Mouse (Mus musculus): ENCODE results near the gene Cplx1. TPM values are rescaled to one million over a fixed set of nuclear protein-coding genes. Genes with fewer than 3 reads are reported as not detected.

Gene Cplx1
- polyA plus RNA-seq, 1 experiment from 2014 or later = 11.7 TPM

- no peak for ATAC-seq (ENCODE audit: low read depth)
- Histone ChIP-seq H3K27me3 (replicated peaks; ENCODE audit: control insufficient read depth, insufficient read depth, low read length) (no peaks in the 10 kb centered on the region), H3K4me3 (ENCODE audit: low read depth, low read length) (no peak overlapping the region), H3K4me2 (ENCODE audit: low read depth, low read length) (no peak overlapping the region), H3K36me3 (ENCODE audit: control insufficient read depth, insufficient read depth, low read length) (no peaks in the 10 kb centered on the region), H3K9me3 (ENCODE audit: control insufficient read depth, low read length) (0 out of 2 replicates have a peak, but pooled peaks cover 4% of the 10 kb centered on the region), H3K9ac (ENCODE audit: low read depth, low read length) (no peak overlapping the region), H3K27ac (replicated peaks; ENCODE audit: low read depth, low read length) (no peak overlapping the region), H3K4me1 (ENCODE audit: control insufficient read depth, insufficient read depth, low read length) (no peaks in the 10 kb centered on the region)
- WGBS = 73% methylated on average over 4 of the region's 4 CpGs
- no peak for DNase-seq (ENCODE audit: low spot score)
These were observed 7.2 kb upstream of the Cplx1 start for GRCm38 (mm10) chr5:108556986-108557385.

DNA sequence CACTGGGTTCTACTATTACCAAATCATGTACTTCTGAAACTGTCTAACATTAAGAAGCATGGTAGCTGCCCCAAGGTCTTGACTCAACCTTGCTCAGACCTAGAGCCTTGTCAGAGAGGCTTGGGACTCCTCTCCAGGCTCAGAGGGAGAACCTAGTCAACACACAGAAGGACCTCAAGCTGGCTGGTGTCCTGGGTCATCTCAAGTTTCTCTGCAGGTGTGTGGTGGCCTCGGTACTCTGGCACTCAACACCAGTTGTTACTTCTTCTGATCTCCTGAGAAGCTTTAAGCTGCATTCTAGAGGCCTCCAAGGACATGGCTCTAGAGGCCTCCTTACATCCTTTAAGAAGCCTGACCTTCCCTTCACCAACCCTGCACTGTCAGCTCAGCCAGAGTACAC is 4.2 kb upstream of the Cplx1 start:
- Histone ChIP-seq H3K9me3 (ENCODE audit: control insufficient read depth, low read length) (no peaks in the 10 kb centered on the region), H3K9ac (ENCODE audit: low read depth, low read length) (no peak overlapping the region), H3K27me3 (replicated peaks; ENCODE audit: control insufficient read depth, insufficient read depth, low read length) (peaks cover 24% of the 10 kb centered on the region), H3K27ac (replicated peaks; ENCODE audit: low read depth, low read length) (no peak overlapping the region), H3K4me1 (ENCODE audit: control insufficient read depth, insufficient read depth, low read length) (peaks cover 8% of the 10 kb centered on the region), H3K4me2 (ENCODE audit: low read depth, low read length) (no peak overlapping the region), H3K36me3 (ENCODE audit: control insufficient read depth, insufficient read depth, low read length) (no peaks in the 10 kb centered on the region), H3K4me3 (ENCODE audit: low read depth, low read length) (no peak overlapping the region)
- 43% methylated on average over 1 of the region's 1 CpGs for WGBS
- ATAC-seq (ENCODE audit: low read depth) (no peak), DNase-seq (ENCODE audit: low spot score) (no peak)

DNA sequence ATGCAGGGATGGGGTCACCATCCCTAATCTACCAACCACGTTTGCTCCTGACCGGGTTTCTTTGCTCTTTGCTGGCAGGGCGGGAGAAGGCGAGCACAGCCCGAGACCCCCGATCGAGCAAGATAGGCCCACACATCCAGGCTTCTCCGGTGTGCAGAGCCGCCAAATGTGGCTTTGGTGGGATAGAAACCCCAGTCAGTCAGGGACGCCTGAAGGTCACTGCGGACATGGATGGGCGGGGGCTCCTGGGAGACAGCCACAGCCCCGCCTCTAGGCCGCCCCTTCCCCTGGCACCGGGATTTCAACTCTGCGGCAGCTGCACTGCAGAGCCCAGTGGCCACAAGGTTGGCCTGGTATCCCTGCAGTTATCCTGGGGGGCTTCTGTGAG is 377 bp upstream of the Cplx1 start:
- DNase-seq (ENCODE audit: low spot score) = no peak
- ATAC-seq (ENCODE audit: low read depth) = peak; percentile 21; the same call in 1 of the 2 replicates
- no peak overlapping the region for H3K27ac ChIP-seq (replicated peaks; ENCODE audit: low read depth, low read length)
- H3K27me3 ChIP-seq (replicated peaks; ENCODE audit: control insufficient read depth, insufficient read depth, low read length) = peaks cover 32% of the 10 kb centered on the region
- 2% methylated on average over 14 of the region's 16 CpGs for WGBS
- H3K4me3 ChIP-seq (ENCODE audit: low read depth, low read length) = peak overlapping the region; percentile 30
- H3K36me3 ChIP-seq (ENCODE audit: control insufficient read depth, insufficient read depth, low read length) = no peaks in the 10 kb centered on the region
- H3K9me3 ChIP-seq (ENCODE audit: control insufficient read depth, low read length) = no peaks in the 10 kb centered on the region
- H3K4me1 ChIP-seq (ENCODE audit: control insufficient read depth, insufficient read depth, low read length) = peaks cover 8% of the 10 kb centered on the region
- H3K9ac ChIP-seq (ENCODE audit: low read depth, low read length) = no peak overlapping the region
- H3K4me2 ChIP-seq (ENCODE audit: low read depth, low read length) = peak overlapping the region; percentile 61

- peaks cover 32% of the 10 kb centered on the region for H3K27me3 ChIP-seq (replicated peaks; ENCODE audit: control insufficient read depth, insufficient read depth, low read length)
- DNase-seq (ENCODE audit: low spot score) (no peak), ATAC-seq (ENCODE audit: low read depth) (no peak)
- peak overlapping the region; percentile 61 for H3K4me2 ChIP-seq (ENCODE audit: low read depth, low read length)
- H3K9me3 ChIP-seq (ENCODE audit: control insufficient read depth, low read length) = no peaks in the 10 kb centered on the region
- no peak overlapping the region for H3K27ac ChIP-seq (replicated peaks; ENCODE audit: low read depth, low read length)
- no peak overlapping the region for H3K9ac ChIP-seq (ENCODE audit: low read depth, low read length)
- no peaks in the 10 kb centered on the region for H3K36me3 ChIP-seq (ENCODE audit: control insufficient read depth, insufficient read depth, low read length)
- WGBS = 17% methylated on average over 7 of the region's 7 CpGs
- peaks cover 8% of the 10 kb centered on the region for H3K4me1 ChIP-seq (ENCODE audit: control insufficient read depth, insufficient read depth, low read length)
- H3K4me3 ChIP-seq (ENCODE audit: low read depth, low read length) = peak overlapping the region; percentile 30
These were observed 711 bp downstream of the Cplx1 start for GRCm38 (mm10) chr5:108549137-108549488.

DNA sequence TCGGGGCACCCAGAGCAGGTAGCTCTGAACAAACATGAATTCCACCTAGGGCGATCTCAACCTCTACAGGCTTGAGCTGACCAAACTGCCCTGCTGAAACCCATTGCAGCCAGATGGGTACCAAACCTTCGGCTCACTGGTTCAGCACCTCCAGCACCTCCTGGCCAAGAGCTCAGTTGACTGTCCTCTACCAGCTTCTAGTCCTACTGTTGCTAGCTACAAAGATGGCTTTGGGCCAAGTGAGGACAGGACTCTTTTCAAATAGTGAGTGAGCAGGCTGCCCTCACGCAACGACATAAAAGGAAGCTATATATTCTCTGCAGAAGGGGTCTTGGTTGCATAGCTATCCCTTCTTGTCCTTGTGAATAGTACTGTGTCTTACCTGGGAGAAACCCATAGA is 2.2 kb downstream of the Cplx1 start:
- no peak for ATAC-seq (ENCODE audit: low read depth)
- WGBS = 89% methylated on average over 5 of the region's 5 CpGs
- H3K27me3 ChIP-seq (replicated peaks; ENCODE audit: control insufficient read depth, insufficient read depth, low read length) = peaks cover 32% of the 10 kb centered on the region

DNA sequence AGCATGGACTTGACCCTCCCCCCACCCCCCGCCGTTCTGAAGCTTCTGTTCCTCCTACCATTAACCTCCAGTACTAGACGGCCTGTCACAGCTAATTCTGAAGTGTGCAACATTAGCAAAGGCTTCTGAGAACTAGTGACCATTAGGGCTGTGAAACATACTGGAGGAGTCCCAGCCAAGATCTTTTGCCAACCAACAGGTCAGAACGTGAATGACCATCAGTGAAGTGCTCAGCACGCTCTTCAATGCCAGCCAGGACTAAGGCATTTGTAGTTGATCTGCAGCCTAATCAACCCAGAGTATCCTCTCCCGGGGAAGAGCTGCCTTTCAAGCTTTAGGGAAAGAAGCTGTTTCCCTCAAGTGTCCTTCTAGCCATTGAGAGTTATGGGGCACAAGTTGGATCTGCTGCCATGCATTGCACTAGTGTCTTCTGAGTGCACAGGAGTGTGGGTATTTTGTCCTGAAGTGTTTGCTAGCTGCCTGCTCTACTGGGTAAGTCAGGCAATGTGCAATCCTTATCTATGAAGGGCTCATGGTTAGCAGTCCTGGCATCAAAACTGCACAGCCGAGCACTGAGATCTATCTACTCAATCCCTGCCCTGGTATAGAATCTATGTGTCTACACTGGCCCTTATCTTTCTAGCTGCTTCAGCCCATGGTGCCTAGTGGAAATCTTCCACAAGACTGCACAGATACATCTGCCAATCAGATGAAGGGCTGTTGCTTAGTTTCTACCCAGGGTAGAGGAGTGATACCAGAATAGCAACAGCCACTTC is 6.1 kb downstream of the Cplx1 start:
- H3K4me2 ChIP-seq (ENCODE audit: low read depth, low read length) = no peak overlapping the region
- H3K4me1 ChIP-seq (ENCODE audit: control insufficient read depth, insufficient read depth, low read length) = no peaks in the 10 kb centered on the region
- WGBS = 68% methylated on average over 7 of the region's 7 CpGs
- H3K27me3 ChIP-seq (replicated peaks; ENCODE audit: control insufficient read depth, insufficient read depth, low read length) = peaks cover 4% of the 10 kb centered on the region; the same call in 1 of the 2 replicates
- H3K9ac ChIP-seq (ENCODE audit: low read depth, low read length) = no peak overlapping the region
- no peak overlapping the region for H3K4me3 ChIP-seq (ENCODE audit: low read depth, low read length)
- H3K27ac ChIP-seq (replicated peaks; ENCODE audit: low read depth, low read length) = no peak overlapping the region
- no peaks in the 10 kb centered on the region for H3K9me3 ChIP-seq (ENCODE audit: control insufficient read depth, low read length)
- ATAC-seq (ENCODE audit: low read depth) (no peak), DNase-seq (ENCODE audit: low spot score) (no peak)
- H3K36me3 ChIP-seq (ENCODE audit: control insufficient read depth, insufficient read depth, low read length) = no peaks in the 10 kb centered on the region

More for the DNA sequence above, 2.2 kb downstream of the Cplx1 start:
- H3K36me3 ChIP-seq (ENCODE audit: control insufficient read depth, insufficient read depth, low read length) = no peaks in the 10 kb centered on the region
- DNase-seq (ENCODE audit: low spot score) = no peak
- peaks cover 8% of the 10 kb centered on the region for H3K4me1 ChIP-seq (ENCODE audit: control insufficient read depth, insufficient read depth, low read length)
- no peak overlapping the region for H3K4me3 ChIP-seq (ENCODE audit: low read depth, low read length)
- H3K27ac ChIP-seq (replicated peaks; ENCODE audit: low read depth, low read length) = no peak overlapping the region
- H3K4me2 ChIP-seq (ENCODE audit: low read depth, low read length) = no peak overlapping the region
- H3K9me3 ChIP-seq (ENCODE audit: control insufficient read depth, low read length) = no peaks in the 10 kb centered on the region
- H3K9ac ChIP-seq (ENCODE audit: low read depth, low read length) = no peak overlapping the region

DNA sequence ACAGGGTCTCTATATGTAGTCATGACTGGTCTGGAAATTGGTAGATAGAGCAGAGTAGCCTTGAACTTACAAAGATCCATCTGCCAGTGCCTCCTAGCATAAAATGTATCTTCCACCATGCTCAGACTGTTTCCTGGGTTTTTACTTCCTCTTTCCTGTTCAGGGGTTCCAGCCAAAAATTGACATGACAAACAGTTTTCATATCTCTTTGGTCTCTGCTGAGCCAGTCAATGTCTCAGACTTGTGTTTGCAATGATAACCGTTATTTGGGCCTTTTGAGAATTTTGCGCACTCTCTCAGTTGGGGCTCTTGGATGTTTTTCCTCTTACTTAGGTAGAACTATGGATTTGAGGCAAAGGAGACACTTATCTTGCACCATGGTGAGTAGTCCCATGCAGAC is 15.6 kb downstream of the Cplx1 start:
- Histone ChIP-seq H3K9ac (ENCODE audit: low read depth, low read length) (no peak overlapping the region), H3K9me3 (ENCODE audit: control insufficient read depth, low read length) (peaks cover 6% of the 10 kb centered on the region; the same call in 1 of the 2 replicates), H3K27ac (replicated peaks; ENCODE audit: low read depth, low read length) (no peak overlapping the region), H3K36me3 (ENCODE audit: control insufficient read depth, insufficient read depth, low read length) (no peaks in the 10 kb centered on the region), H3K27me3 (replicated peaks; ENCODE audit: control insufficient read depth, insufficient read depth, low read length) (no peaks in the 10 kb centered on the region), H3K4me2 (ENCODE audit: low read depth, low read length) (no peak overlapping the region), H3K4me1 (ENCODE audit: control insufficient read depth, insufficient read depth, low read length) (no peaks in the 10 kb centered on the region), H3K4me3 (ENCODE audit: low read depth, low read length) (no peak overlapping the region)
- WGBS = 91% methylated on average over 2 of the region's 2 CpGs
- no peak for DNase-seq (ENCODE audit: low spot score)
- no peak for ATAC-seq (ENCODE audit: low read depth)

GRCm38 (mm10) chr5:108522597-108522996 is 27.2 kb downstream of the Cplx1 start:
- Histone ChIP-seq H3K27me3 (replicated peaks; ENCODE audit: control insufficient read depth, insufficient read depth, low read length) (no peaks in the 10 kb centered on the region), H3K27ac (replicated peaks; ENCODE audit: low read depth, low read length) (no peak overlapping the region), H3K9me3 (ENCODE audit: control insufficient read depth, low read length) (no peaks in the 10 kb centered on the region), H3K4me2 (ENCODE audit: low read depth, low read length) (no peak overlapping the region), H3K4me3 (ENCODE audit: low read depth, low read length) (no peak overlapping the region), H3K9ac (ENCODE audit: low read depth, low read length) (no peak overlapping the region), H3K4me1 (ENCODE audit: control insufficient read depth, insufficient read depth, low read length) (no peaks in the 10 kb centered on the region), H3K36me3 (ENCODE audit: control insufficient read depth, insufficient read depth, low read length) (no peaks in the 10 kb centered on the region)
- DNase-seq (ENCODE audit: low spot score) = no peak
- ATAC-seq (ENCODE audit: low read depth) = no peak
- 78% methylated on average over 3 of the region's 3 CpGs for WGBS

- no peak for ATAC-seq (ENCODE audit: low read depth)
- Histone ChIP-seq H3K4me2 (ENCODE audit: low read depth, low read length) (no peak overlapping the region), H3K9me3 (ENCODE audit: control insufficient read depth, low read length) (no peaks in the 10 kb centered on the region), H3K27me3 (replicated peaks; ENCODE audit: control insufficient read depth, insufficient read depth, low read length) (no peaks in the 10 kb centered on the region), H3K4me3 (ENCODE audit: low read depth, low read length) (no peak overlapping the region), H3K4me1 (ENCODE audit: control insufficient read depth, insufficient read depth, low read length) (no peaks in the 10 kb centered on the region), H3K27ac (replicated peaks; ENCODE audit: low read depth, low read length) (no peak overlapping the region), H3K36me3 (ENCODE audit: control insufficient read depth, insufficient read depth, low read length) (no peaks in the 10 kb centered on the region), H3K9ac (ENCODE audit: low read depth, low read length) (no peak overlapping the region)
- no peak for DNase-seq (ENCODE audit: low spot score)
- 77% methylated on average over 3 of the region's 3 CpGs for WGBS
These were observed 27.9 kb downstream of the Cplx1 start for GRCm38 (mm10) chr5:108521896-108522295.
